Mouse (Mus musculus): Measurements from ENCODE around the gene Kif9.

The Kif9 gene

GRCm38 (mm10) chr9:110476124-110477091, at the start of gene Kif9, which contains the start of gene Klhl18:
Gene Kif9 (plus strand): TSS chr9:110476958.
Gene Klhl18 (minus strand): TSS chr9:110476694.
- ATAC-seq (ENCODE audit: low TSS enrichment), result peak; percentile 94

DNA sequence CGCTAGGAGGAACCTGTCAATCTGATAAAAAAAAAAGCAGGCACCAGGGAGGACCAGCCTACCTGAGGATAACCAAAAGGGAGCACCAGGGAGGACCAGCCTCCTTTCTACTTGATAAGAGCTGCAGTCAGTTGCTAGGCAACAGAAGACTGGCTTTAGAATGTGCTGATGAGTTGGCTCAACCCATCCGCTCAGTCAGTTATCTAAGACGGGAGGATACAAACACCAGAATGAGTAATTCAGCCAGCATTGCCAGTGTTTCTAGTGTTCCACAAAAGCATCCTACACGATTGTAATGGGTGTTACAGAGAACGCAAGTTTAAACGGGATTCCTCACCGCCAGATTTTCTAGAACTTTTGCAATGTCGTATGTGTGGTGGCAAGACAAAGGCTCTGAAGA, 45.5 kb upstream of the Kif9 start:
- ATAC-seq (ENCODE audit: low TSS enrichment), result peak; percentile 98

GRCm38 (mm10) chr9:110433045-110433444, 43.7 kb upstream of the Kif9 start:
- no peak for ATAC-seq (ENCODE audit: low TSS enrichment)

DNA sequence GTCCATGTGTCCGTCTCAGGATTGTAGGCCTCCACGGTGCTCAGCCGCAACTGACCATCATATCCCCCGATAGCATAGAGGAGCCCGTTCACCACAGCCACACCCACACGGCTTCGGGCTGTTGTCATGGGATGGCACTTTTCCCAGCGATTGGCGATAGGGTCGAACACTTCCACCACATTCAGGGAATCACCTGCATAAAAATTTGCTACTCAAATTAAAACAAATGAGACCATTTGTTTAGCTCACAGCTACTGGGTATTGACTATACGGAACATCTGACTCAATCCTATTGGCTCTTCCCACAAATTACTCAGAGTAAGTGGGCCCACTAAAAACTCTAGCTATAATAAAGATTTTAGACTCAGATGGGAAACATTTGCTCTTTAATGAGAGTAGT, 40.7 kb upstream of the Kif9 start:
- no peak for ATAC-seq (ENCODE audit: low TSS enrichment)

- no peak for ATAC-seq (ENCODE audit: low TSS enrichment)
Observed at GRCm38 (mm10) chr9:110440049-110440448, 36.7 kb upstream of the Kif9 start.

GRCm38 (mm10) chr9:110440559-110440958, 36.2 kb upstream of the Kif9 start:
- ATAC-seq (ENCODE audit: low TSS enrichment), result no peak

GRCm38 (mm10) chr9:110448356-110448755, 28.4 kb upstream of the Kif9 start:
- no peak for ATAC-seq (ENCODE audit: low TSS enrichment)

- ATAC-seq (ENCODE audit: low TSS enrichment), result peak; percentile 89
Observed at GRCm38 (mm10) chr9:110448857-110449617, 27.7 kb upstream of the Kif9 start.

DNA sequence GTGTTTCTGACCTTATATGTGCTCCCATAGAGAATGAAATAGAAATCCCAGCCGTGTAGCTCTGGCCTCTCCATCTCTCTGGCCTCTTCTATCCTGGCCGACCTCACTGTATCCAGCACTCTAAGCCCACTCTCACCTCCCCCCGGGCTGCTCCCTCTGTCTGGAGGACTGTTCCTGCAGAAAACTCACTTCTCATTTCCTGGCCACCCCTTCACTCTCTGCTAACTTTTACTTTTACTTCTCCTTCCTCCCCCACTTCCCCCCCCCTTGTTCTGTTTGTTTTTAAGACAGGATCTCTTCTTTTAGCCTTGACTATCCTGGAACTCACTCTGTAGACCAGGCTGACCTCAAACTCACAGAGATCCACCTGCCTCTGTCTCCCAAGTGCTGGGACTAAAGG, 24.2 kb upstream of the Kif9 start:
- ATAC-seq (ENCODE audit: low TSS enrichment), result no peak

DNA sequence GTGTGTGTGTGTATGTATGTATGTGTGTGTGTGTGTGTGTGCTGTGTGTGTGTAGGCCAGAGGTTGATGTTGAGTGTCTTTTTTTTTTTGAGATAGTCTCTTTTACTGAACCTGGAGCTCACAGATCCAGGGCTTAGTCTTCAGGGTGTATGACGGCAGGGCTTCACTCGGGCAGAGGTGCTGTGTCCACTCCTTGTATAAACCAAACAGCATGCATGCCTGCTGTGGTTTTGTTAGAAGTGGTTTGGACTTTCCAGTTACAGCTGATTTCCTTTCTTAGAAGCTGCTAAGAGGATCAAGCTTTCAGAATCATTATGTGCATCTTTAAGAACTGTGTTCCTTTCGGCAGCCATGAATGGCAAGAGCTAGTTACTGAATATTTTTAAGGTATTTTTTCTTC, 18.8 kb upstream of the Kif9 start:
- ATAC-seq (ENCODE audit: low TSS enrichment), result no peak

DNA sequence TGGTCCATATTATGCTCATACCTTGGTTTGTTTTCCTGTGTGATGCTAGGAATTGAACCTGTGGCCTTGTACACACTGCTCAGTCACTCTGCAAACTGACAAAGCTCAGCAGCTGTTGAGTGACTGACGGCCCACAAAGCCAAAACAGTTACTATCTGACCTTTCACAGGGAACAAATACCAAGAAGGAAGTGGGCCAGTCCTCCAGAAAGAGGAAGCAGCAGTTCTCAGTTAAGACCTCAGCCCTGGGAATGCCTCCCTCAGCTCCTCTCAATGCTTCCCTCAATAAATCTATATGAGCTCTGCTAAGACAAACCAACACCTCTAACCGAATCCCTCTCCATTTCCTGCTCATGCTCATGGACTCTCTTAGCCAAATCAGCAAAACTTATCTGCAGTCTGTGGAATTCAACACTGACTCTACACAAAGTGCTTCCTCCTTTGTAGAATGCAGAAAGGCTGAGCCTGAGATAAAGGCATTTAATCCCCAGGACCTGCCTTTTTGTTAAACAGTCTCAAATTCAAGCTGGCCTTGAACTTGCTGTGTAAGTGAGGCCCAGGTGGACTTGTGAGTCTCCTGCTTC, 17.5 kb upstream of the Kif9 start:
- no peak for ATAC-seq (ENCODE audit: low TSS enrichment)

- no peak for ATAC-seq (ENCODE audit: low TSS enrichment)
Observed at GRCm38 (mm10) chr9:110460884-110461815, 15.6 kb upstream of the Kif9 start.

DNA sequence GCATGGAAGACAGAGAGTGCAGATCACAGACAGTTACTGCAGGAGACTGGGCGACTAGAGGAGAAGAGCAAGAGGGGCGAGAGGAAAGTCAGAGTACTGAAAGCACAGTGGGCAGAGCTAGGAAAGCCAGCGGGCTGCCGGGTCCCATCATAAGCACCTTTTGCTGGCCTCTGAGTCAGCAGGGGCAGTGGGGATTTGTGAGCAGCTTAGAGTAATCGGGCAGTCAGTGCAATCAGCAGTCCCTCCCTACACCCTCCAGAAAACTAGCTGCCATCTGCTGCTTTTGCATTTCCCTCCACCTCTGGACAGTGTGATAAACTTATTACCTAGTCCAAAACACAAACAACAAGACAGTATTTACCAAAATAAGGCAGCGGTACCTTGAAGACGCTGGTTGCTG, 14.4 kb upstream of the Kif9 start:
- ATAC-seq (ENCODE audit: low TSS enrichment), result no peak

GRCm38 (mm10) chr9:110463983-110464591, 12.7 kb upstream of the Kif9 start:
- ATAC-seq (ENCODE audit: low TSS enrichment), result no peak

- ATAC-seq (ENCODE audit: low TSS enrichment), result no peak
Observed at GRCm38 (mm10) chr9:110465336-110465735, 11.4 kb upstream of the Kif9 start.

- ATAC-seq (ENCODE audit: low TSS enrichment), result no peak
Observed at GRCm38 (mm10) chr9:110466179-110466578, 10.6 kb upstream of the Kif9 start.

DNA sequence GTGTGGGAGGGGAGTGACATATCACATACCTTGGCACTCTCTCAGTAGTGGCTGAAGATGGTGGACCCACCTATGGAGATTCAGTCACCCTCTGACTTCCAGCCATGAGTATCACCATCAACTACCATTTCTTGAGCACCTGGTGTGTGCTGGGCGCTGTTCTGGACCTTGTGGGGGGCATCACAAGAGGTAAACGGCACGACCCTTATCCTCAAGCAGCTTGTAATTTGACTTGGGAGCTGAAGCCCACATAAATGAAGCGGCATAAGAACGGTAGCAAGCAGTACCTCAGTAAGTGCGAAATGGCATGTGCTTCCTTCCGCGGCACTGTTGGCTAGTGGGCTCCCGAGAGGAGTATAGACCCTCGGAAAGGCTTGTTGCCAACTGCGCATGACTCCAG, 1.2 kb downstream of the Kif9 start:
- no peak for ATAC-seq (ENCODE audit: low TSS enrichment)

DNA sequence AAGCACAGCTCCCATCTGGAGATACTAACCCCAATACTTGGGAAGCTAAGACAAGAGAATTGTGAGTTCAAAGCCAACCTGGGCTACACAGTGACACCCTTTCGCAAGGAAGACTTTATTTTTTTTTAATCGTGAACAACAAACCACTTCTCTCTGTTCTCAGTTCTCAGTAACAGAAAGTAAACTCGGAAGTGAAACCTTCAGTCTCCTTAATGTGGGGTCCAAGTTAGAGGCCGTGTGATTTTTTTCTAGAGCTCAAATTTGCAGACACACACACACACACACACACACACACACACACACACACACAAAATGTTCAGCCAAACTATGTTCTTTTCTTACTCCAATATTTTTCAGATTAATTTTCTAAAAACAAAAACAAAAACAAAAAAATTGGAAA, 1.9 kb downstream of the Kif9 start:
- ATAC-seq (ENCODE audit: low TSS enrichment), result no peak

- ATAC-seq (ENCODE audit: low TSS enrichment), result no peak
Observed at GRCm38 (mm10) chr9:110488841-110489240, 12.1 kb downstream of the Kif9 start.

DNA sequence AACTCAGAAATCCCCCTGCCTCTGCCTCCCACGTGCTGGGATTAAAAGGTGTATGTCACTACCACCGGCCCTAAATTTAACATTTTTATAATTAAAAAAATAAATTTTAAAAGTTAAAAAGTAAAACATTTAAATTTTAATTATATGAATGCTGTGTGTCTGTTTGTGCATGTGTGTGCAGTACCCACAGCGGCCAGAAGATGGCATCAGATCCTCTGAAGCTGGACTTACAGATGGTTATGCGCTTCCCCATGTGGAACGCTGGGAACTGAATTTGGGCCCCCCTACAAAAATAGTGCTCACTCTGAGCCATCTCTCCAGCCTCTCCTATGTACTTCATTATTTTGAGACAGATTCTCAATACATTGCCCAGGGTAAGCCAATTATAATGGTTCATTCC, 14.2 kb downstream of the Kif9 start:
- no peak for ATAC-seq (ENCODE audit: low TSS enrichment)

DNA sequence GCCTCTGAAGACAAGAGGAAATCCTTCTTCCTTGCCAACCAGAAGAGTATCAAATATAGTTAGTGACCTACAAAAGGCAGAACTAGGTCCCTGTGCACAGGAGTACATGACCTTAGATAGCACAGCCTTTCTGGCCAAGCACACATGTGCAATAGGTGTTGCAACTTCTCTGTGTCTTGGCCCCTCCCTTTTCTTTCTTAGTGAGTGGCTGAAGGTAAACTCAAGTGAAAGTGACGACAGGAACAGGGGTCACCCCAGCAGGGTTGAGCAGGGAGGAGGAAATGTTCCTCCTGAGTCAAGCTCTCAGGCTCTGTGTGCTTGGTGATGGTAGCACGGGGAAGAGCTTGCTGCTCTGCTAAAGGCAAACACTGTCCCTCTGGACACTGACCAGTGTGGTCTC, 49.0 kb downstream of the Kif9 start:
- ATAC-seq (ENCODE audit: low TSS enrichment), result no peak
